In the genomic region with DNA sequence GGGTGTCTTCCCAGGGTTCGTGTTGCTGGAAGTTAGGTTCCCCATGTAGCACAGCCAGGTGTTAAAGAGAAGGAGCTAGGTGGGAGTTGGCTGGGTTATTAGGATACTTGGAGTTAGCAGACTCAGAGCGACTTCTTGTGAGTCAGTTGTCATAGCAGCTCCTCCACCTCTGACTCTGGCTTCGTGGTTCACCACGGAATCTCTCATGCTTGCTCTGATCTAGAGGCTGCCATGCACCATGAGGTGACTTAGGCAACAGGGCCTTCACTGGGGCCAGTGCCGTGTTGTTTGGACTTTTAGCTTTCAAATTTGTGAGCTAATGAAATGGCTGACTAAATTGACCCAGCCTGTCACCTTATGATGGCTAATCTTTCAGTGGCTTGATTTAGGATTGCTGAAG, we compare ENCODE assay signal across 24 mouse cellular contexts.
"Had no signal": no experiment of that assay in that cellular context is flagged by ENCODE, and none has a peak within 500 bp of the region (broad histone marks: within the 10 kb centered on the region; RNA-seq: fewer than 3 reads in every experiment).

No protein-coding gene starts in this region.

- H3K4me1 ChIP-seq: heart, embryonic 10.5 days; hindbrain, embryonic 10.5 days; hindbrain, embryonic 12.5 days; limb, embryonic 15.5 days; liver, embryonic 12.5 days had no signal

- H3K9me3 ChIP-seq: heart, embryonic 10.5 days; heart, embryonic 12.5 days; hindbrain, embryonic 10.5 days; hindbrain, embryonic 12.5 days; intestine, embryonic 15.5 days; limb, embryonic 13.5 days; limb, embryonic 15.5 days; liver, embryonic 12.5 days had no signal

- H3K4me3 ChIP-seq: heart, adult 2 months; heart, embryonic 10.5 days; heart, embryonic 12.5 days; hindbrain, embryonic 10.5 days; hindbrain, embryonic 12.5 days; intestine, embryonic 15.5 days; layer of hippocampus, adult 2 months; limb, embryonic 13.5 days; limb, embryonic 15.5 days; liver, embryonic 12.5 days had no signal

- H3K27ac ChIP-seq: heart, adult 2 months; heart, embryonic 10.5 days; hindbrain, embryonic 10.5 days; hindbrain, embryonic 12.5 days; hindbrain, embryonic 14.5 days; intestine, embryonic 15.5 days; layer of hippocampus, adult 2 months; limb, embryonic 13.5 days; limb, embryonic 15.5 days; liver, embryonic 12.5 days; liver, embryonic 14.5 days had no signal

- DNase-seq: gastrocnemius, postnatal 14 days; gastrocnemius, postnatal 36 days; heart, adult 11 months; heart, adult 2 months; heart, postnatal 10 days; heart, postnatal 4 days; kidney, adult 18-20 months; kidney, adult 8-10 months; kidney, postnatal 10 days; kidney, postnatal 25 days; kidney, postnatal 4 days; layer of hippocampus, postnatal 36 days; left cerebral cortex, postnatal 4 days had no signal

- H3K9ac ChIP-seq: heart, embryonic 12.5 days; hindbrain, embryonic 12.5 days; hindbrain, embryonic 14.5 days; intestine, embryonic 15.5 days; limb, embryonic 13.5 days; limb, embryonic 15.5 days; liver, embryonic 12.5 days; liver, embryonic 14.5 days had no signal

- H3K4me2 ChIP-seq: heart, embryonic 12.5 days; hindbrain, embryonic 12.5 days; hindbrain, embryonic 14.5 days; intestine, embryonic 15.5 days; limb, embryonic 13.5 days; limb, embryonic 15.5 days; liver, embryonic 12.5 days had no signal

- H3K27me3 ChIP-seq: hindbrain, embryonic 12.5 days; intestine, embryonic 15.5 days; limb, embryonic 15.5 days; liver, embryonic 12.5 days had no signal

- H3K36me3 ChIP-seq: heart, embryonic 10.5 days; heart, embryonic 12.5 days; hindbrain, embryonic 10.5 days; hindbrain, embryonic 12.5 days; intestine, embryonic 15.5 days; limb, embryonic 13.5 days; limb, embryonic 15.5 days; liver, embryonic 12.5 days had no signal
